Mouse (Mus musculus) lung, postnatal 25 days (tissue): ENCODE data around the gene Itsn1.

Source experiments
- DNase-seq: peaks from one replicate; pipeline ENCODE4 v3.0.0; 2022; ENCODE audit warnings: low spot score

Gene Itsn1

GRCm38 (mm10) chr16:91730446-91730845, 1.4 kb downstream of the Itsn1 start:
- DNase-seq: no peak

- DNase-seq: no peak
Observed at GRCm38 (mm10) chr16:91732816-91733215, 3.7 kb downstream of the Itsn1 start.

GRCm38 (mm10) chr16:91734771-91735170, 5.7 kb downstream of the Itsn1 start:
- DNase-seq: no peak

- DNase-seq: no peak
Observed at GRCm38 (mm10) chr16:91736046-91736816, 7.2 kb downstream of the Itsn1 start.

GRCm38 (mm10) chr16:91738505-91738904, 9.4 kb downstream of the Itsn1 start:
- DNase-seq: no peak

GRCm38 (mm10) chr16:91740184-91740917, 11.3 kb downstream of the Itsn1 start:
- DNase-seq: no peak

- DNase-seq: no peak
Observed at GRCm38 (mm10) chr16:91740918-91741255, 11.8 kb downstream of the Itsn1 start.

- DNase-seq: no peak
Observed at GRCm38 (mm10) chr16:91743055-91743454, 14.0 kb downstream of the Itsn1 start.

GRCm38 (mm10) chr16:91746101-91746950, 17.2 kb downstream of the Itsn1 start:
- DNase-seq: no peak

GRCm38 (mm10) chr16:91747567-91747966, 18.5 kb downstream of the Itsn1 start:
- DNase-seq: no peak

- no peak for DNase-seq
Observed at GRCm38 (mm10) chr16:91751644-91752385, 22.7 kb downstream of the Itsn1 start.

GRCm38 (mm10) chr16:91753611-91754010, 24.5 kb downstream of the Itsn1 start:
- no peak for DNase-seq

- DNase-seq: no peak
Observed at GRCm38 (mm10) chr16:91754957-91755356, 25.9 kb downstream of the Itsn1 start.

- DNase-seq: no peak
Observed at GRCm38 (mm10) chr16:91761202-91761601, 32.1 kb downstream of the Itsn1 start.

- no peak for DNase-seq
Observed at GRCm38 (mm10) chr16:91761761-91762160, 32.7 kb downstream of the Itsn1 start.

GRCm38 (mm10) chr16:91762476-91762875, 33.4 kb downstream of the Itsn1 start:
- no peak for DNase-seq

- peak; percentile 24 for DNase-seq
Observed at GRCm38 (mm10) chr16:91763975-91764374, 34.9 kb downstream of the Itsn1 start.

- DNase-seq: no peak
Observed at GRCm38 (mm10) chr16:91764414-91764813, 35.3 kb downstream of the Itsn1 start.

- DNase-seq: no peak
Observed at GRCm38 (mm10) chr16:91765121-91765815, 36.2 kb downstream of the Itsn1 start.

- DNase-seq: no peak
Observed at GRCm38 (mm10) chr16:91765816-91766210, 36.7 kb downstream of the Itsn1 start.

GRCm38 (mm10) chr16:91767165-91767701, 38.2 kb downstream of the Itsn1 start:
- peak; percentile 38 for DNase-seq
